Mouse (Mus musculus): ENCODE measurements around the gene Ccdc88c. TPM values are rescaled to one million over a fixed set of nuclear protein-coding genes. Genes with fewer than 3 reads are reported as not detected.

The Ccdc88c gene
- polyA plus RNA-seq, 1 experiment from 2014 or later: 13.3 TPM

DNA sequence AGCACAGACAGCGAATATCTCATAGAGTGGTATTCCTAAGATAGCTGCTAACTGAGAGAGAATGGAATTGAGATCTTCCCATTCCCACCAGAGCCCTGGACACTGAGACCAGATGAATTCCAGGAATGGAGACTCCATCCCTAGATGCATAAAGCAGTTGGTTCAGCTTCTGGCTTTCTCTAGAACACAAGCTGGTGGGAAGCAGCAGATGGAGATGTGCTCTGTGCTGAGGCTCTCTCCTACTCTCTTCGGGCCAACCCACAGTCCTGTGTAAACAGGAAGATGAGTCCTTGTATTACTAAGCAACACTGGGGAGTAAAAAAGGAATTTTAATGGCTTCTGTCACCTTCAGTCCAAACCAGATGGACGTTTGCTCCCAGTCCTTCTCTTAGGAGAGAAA lies 153.3 kb downstream of the Ccdc88c start:
- no peak for ATAC-seq (ENCODE audit: low FRiP score)
- Histone ChIP-seq H3K4me2 (replicated peaks) (no peak overlapping the region), H3K4me1 (replicated peaks; ENCODE audit: control insufficient read depth, insufficient read depth, low read length) (no peaks in the 10 kb centered on the region), H3K27ac (no peak overlapping the region), H3K27me3 (ENCODE audit: control insufficient read depth, insufficient read depth, low read length) (no peaks in the 10 kb centered on the region), H3K36me3 (replicated peaks; ENCODE audit: control insufficient read depth, insufficient read depth) (no peaks in the 10 kb centered on the region), H3K9me3 (ENCODE audit: control insufficient read depth, low read length) (no peaks in the 10 kb centered on the region), H3K4me3 (replicated peaks; ENCODE audit: low read length) (no peak overlapping the region), H3K9ac (no peak overlapping the region)
- DNase-seq (ENCODE audit: low spot score): no peak
- WGBS: 64% methylated on average over 3 of the region's 3 CpGs

DNA sequence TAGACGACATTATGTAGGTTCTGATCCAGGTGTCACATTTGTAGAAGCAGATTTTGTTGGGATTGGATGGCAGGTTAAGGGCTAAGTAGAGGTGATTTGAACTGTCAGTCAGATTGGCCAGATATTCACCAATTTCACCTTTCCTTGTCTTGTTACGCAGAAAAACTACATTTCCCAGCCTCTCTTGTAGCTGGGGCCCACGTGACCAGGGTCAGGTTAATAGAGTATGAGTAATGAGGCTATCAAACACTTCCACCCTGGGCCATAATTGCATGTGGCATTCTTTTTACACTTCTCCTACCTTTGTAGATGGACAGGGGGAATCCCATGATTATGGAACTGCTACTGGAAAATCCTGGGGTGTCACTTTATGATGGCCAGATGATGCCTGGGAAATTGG lies 155.2 kb downstream of the Ccdc88c start:
- no peaks in the 10 kb centered on the region for H3K27me3 ChIP-seq (ENCODE audit: control insufficient read depth, insufficient read depth, low read length)
- no peak overlapping the region for H3K4me2 ChIP-seq (replicated peaks)
- H3K4me3 ChIP-seq (replicated peaks; ENCODE audit: low read length): no peak overlapping the region
- no peak overlapping the region for H3K9ac ChIP-seq
- H3K9me3 ChIP-seq (ENCODE audit: control insufficient read depth, low read length): no peaks in the 10 kb centered on the region
- no peak overlapping the region for H3K27ac ChIP-seq
- ATAC-seq (ENCODE audit: low FRiP score) (no peak), DNase-seq (ENCODE audit: low spot score) (no peak)
- no peaks in the 10 kb centered on the region for H3K4me1 ChIP-seq (replicated peaks; ENCODE audit: control insufficient read depth, insufficient read depth, low read length)
- H3K36me3 ChIP-seq (replicated peaks; ENCODE audit: control insufficient read depth, insufficient read depth): no peaks in the 10 kb centered on the region
- 82% methylated on average over 3 of the region's 3 CpGs for WGBS

DNA sequence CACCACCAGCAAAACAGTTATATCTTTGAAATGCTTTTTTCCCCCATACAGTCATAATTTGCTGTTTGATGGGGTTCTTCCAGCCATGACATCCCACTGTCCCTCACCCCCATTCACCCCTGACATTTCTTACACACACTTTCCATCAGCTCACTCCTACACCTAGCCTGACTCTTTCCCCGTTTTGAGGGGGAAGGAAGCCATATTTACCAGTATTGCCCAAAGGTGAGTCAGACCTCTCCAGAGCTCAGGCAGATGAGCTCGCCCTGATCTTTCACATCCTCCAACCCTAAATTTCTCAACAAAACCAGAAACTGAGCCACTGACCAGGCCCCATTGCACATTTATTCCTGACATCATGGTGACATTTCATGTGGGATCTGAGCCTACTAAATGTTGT lies 157.0 kb downstream of the Ccdc88c start:
- DNase-seq (ENCODE audit: low spot score) (no peak), ATAC-seq (ENCODE audit: low FRiP score) (no peak)
- no peak overlapping the region for H3K4me3 ChIP-seq (replicated peaks; ENCODE audit: low read length)
- WGBS: 91% methylated on average over 2 of the region's 2 CpGs
- no peak overlapping the region for H3K27ac ChIP-seq
- H3K9me3 ChIP-seq (ENCODE audit: control insufficient read depth, low read length): no peaks in the 10 kb centered on the region
- H3K27me3 ChIP-seq (ENCODE audit: control insufficient read depth, insufficient read depth, low read length): no peaks in the 10 kb centered on the region
- no peak overlapping the region for H3K9ac ChIP-seq
- H3K4me2 ChIP-seq (replicated peaks): no peak overlapping the region
- H3K4me1 ChIP-seq (replicated peaks; ENCODE audit: control insufficient read depth, insufficient read depth, low read length): no peaks in the 10 kb centered on the region
- H3K36me3 ChIP-seq (replicated peaks; ENCODE audit: control insufficient read depth, insufficient read depth): no peaks in the 10 kb centered on the region

DNA sequence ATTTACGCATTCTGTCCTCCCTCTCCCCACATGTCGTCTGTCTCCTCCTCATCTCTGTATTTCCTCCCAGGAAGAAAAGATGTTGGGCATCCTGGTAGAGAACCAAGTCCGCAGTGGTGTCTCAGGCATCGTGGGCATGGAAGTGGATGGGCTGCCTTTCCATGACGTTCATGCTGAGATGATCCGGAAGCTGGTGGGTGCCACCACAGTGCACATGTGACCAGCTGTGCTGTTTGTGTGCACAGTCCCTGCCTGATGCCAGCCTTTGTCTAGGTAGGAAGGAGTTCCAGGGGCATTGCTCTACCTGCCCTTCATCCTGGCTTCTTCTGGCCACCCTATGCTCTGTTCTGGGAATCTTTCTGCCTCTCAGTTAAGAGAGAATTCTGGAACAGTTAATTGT lies 157.6 kb downstream of the Ccdc88c start:
- ATAC-seq (ENCODE audit: low FRiP score) (no peak), DNase-seq (ENCODE audit: low spot score) (no peak)
- H3K36me3 ChIP-seq (replicated peaks; ENCODE audit: control insufficient read depth, insufficient read depth): no peaks in the 10 kb centered on the region
- 95% methylated on average over 5 of the region's 6 CpGs for WGBS
- no peak overlapping the region for H3K27ac ChIP-seq
- H3K4me3 ChIP-seq (replicated peaks; ENCODE audit: low read length): no peak overlapping the region
- H3K9me3 ChIP-seq (ENCODE audit: control insufficient read depth, low read length): no peaks in the 10 kb centered on the region
- no peaks in the 10 kb centered on the region for H3K4me1 ChIP-seq (replicated peaks; ENCODE audit: control insufficient read depth, insufficient read depth, low read length)
- H3K4me2 ChIP-seq (replicated peaks): no peak overlapping the region
- no peak overlapping the region for H3K9ac ChIP-seq
- H3K27me3 ChIP-seq (ENCODE audit: control insufficient read depth, insufficient read depth, low read length): no peaks in the 10 kb centered on the region

DNA sequence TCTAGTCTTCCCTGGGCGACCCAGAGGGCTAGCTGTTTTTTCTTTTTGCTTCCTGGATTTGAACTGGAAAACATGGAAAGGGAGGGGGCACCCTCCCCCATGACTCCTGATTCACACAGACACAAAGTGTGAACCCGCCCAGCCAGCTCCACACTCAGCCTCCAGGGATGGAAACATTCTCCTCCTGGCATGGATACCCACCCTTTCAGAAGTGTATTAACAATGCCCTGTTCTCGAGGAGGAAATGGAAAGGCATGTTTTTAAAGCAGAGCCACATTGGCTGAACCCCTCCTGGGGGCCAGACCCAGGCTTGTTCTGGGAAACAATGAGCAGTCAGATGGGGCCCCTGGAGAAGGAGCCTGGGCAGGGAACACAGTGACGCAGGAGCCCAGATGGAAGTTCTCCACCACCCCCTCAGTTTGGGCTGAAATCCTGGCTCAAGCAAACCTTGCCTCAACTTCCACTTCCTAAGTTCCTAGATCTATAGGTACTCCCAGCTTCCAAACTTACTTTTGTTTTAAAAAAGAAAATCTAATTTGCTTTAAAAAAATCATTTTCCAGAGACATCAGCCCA lies 160.7 kb downstream of the Ccdc88c start:
- ATAC-seq (ENCODE audit: low FRiP score) (no peak), DNase-seq (ENCODE audit: low spot score) (no peak)
- Histone ChIP-seq H3K27me3 (ENCODE audit: control insufficient read depth, insufficient read depth, low read length) (no peaks in the 10 kb centered on the region), H3K9me3 (ENCODE audit: control insufficient read depth, low read length) (no peaks in the 10 kb centered on the region), H3K36me3 (replicated peaks; ENCODE audit: control insufficient read depth, insufficient read depth) (no peaks in the 10 kb centered on the region), H3K4me1 (replicated peaks; ENCODE audit: control insufficient read depth, insufficient read depth, low read length) (no peaks in the 10 kb centered on the region), H3K4me2 (replicated peaks) (no peak overlapping the region), H3K27ac (no peak overlapping the region), H3K4me3 (replicated peaks; ENCODE audit: low read length) (no peak overlapping the region), H3K9ac (no peak overlapping the region)
- WGBS: 47% methylated on average over 4 of the region's 4 CpGs

DNA sequence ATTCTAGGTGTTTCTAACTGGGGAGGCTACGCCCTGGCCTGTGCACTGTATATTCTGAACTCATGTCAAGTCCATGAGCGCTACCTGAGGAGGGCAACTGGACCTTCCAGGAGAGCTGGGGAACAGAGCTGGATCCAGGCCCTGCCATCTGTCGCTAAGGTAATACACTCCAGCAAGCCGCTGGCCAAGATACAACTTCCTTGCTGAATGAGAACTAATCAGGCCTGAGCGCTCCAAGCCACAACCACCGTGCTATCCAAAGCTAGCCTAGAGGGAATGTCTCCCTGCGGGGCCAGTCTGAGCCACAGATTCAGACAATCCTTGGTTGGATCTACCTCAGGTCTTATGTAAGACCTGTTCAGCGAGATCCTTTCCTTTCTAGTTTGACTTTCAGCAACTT lies 161.8 kb downstream of the Ccdc88c start:
- Histone ChIP-seq H3K27ac (no peak overlapping the region), H3K27me3 (ENCODE audit: control insufficient read depth, insufficient read depth, low read length) (no peaks in the 10 kb centered on the region), H3K9ac (no peak overlapping the region), H3K36me3 (replicated peaks; ENCODE audit: control insufficient read depth, insufficient read depth) (no peaks in the 10 kb centered on the region), H3K4me2 (replicated peaks) (no peak overlapping the region), H3K9me3 (ENCODE audit: control insufficient read depth, low read length) (no peaks in the 10 kb centered on the region), H3K4me3 (replicated peaks; ENCODE audit: low read length) (no peak overlapping the region), H3K4me1 (replicated peaks; ENCODE audit: control insufficient read depth, insufficient read depth, low read length) (no peaks in the 10 kb centered on the region)
- DNase-seq (ENCODE audit: low spot score) (no peak), ATAC-seq (ENCODE audit: low FRiP score) (no peak)
- 91% methylated on average over 8 of the region's 8 CpGs for WGBS

DNA sequence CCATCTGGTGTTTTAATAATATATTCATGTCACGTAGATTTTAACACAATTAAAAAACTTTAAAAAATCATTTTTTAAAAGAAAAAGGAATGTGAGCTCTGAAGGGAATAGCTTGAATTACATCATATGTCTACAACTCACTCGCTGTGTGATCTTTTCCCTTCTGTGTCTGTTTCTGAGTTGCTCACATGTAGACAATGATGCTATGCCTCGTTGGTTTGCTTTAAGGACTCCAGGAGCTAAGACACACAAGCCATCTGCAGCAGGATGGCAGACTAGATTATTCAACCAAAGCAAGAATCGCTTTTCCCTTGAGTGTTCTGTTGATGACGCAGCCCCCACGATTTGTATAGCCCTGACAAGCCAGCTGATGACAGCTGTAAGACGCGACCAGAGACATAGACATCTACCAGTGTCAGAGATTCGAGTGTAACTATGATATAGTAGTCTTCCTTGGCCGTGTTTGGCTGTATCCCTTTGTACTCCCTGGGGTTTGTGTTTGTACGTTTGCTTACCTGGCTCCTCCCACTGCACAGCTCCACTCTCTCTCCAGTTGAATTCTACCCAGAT lies 163.3 kb downstream of the Ccdc88c start:
- H3K27ac ChIP-seq: no peak overlapping the region
- H3K36me3 ChIP-seq (replicated peaks; ENCODE audit: control insufficient read depth, insufficient read depth): no peaks in the 10 kb centered on the region
- no peak overlapping the region for H3K4me2 ChIP-seq (replicated peaks)
- no peak overlapping the region for H3K4me3 ChIP-seq (replicated peaks; ENCODE audit: low read length)
- H3K9ac ChIP-seq: no peak overlapping the region
- WGBS: 52% methylated on average over 11 of the region's 11 CpGs
- no peaks in the 10 kb centered on the region for H3K4me1 ChIP-seq (replicated peaks; ENCODE audit: control insufficient read depth, insufficient read depth, low read length)
- peak; percentile 29 for DNase-seq (ENCODE audit: low spot score)
- ATAC-seq (ENCODE audit: low FRiP score): no peak
- no peaks in the 10 kb centered on the region for H3K9me3 ChIP-seq (ENCODE audit: control insufficient read depth, low read length)
- no peaks in the 10 kb centered on the region for H3K27me3 ChIP-seq (ENCODE audit: control insufficient read depth, insufficient read depth, low read length)

DNA sequence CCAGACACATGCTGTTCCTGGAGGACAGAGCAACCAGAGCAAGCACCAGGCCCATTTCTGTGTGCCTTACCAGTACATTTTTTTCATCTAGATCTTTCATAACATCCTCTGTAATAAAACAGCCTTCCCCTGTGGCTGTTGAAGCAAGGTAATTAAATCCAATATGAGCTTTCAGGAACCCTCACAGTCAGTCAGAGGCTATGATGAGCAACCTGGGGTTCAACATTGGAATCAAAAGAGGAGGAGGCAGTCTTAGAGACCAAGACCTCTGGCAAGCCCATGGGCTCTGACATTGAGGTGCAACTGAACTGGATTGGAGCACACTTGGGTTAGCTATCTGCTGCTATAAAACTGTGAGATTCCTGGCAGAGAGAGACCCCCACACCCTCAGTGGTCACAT lies 163.8 kb downstream of the Ccdc88c start:
- no peaks in the 10 kb centered on the region for H3K4me1 ChIP-seq (replicated peaks; ENCODE audit: control insufficient read depth, insufficient read depth, low read length)
- no peak overlapping the region for H3K4me3 ChIP-seq (replicated peaks; ENCODE audit: low read length)
- DNase-seq (ENCODE audit: low spot score): no peak
- H3K4me2 ChIP-seq (replicated peaks): no peak overlapping the region
- H3K27ac ChIP-seq: no peak overlapping the region
- no peak for ATAC-seq (ENCODE audit: low FRiP score)
- H3K36me3 ChIP-seq (replicated peaks; ENCODE audit: control insufficient read depth, insufficient read depth): no peaks in the 10 kb centered on the region
- H3K9ac ChIP-seq: no peak overlapping the region
- H3K9me3 ChIP-seq (ENCODE audit: control insufficient read depth, low read length): no peaks in the 10 kb centered on the region
- H3K27me3 ChIP-seq (ENCODE audit: control insufficient read depth, insufficient read depth, low read length): no peaks in the 10 kb centered on the region

DNA sequence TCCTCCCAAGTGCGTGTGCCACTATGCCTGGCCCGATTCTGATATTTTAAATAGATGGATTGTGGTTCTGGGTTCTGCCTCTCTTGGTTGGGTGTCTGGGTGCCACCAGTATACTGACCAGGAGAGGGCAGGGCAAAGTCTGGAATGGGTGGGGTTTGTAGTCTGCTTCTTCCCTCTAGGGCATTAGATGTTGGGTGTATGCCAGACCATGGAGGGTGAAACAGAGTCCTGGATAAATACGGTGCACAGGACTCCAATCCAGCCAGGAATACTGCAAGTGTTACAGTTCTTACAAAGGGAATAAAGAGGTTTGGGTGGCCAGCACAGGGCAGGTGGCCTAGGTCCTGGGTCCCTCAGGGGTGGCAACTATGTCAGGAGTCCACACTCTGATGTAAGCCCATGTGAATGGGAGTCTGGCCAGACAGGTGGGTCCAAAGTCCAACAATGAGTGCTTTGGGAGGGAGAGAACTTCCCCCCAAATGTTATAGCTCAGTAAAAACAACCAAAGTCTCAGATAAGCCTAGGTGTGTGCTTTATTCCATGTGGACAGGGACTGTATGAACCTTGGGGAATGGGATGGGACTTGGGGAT lies 165.9 kb downstream of the Ccdc88c start:
- Histone ChIP-seq H3K4me2 (replicated peaks) (no peak overlapping the region), H3K36me3 (replicated peaks; ENCODE audit: control insufficient read depth, insufficient read depth) (no peaks in the 10 kb centered on the region), H3K4me1 (replicated peaks; ENCODE audit: control insufficient read depth, insufficient read depth, low read length) (no peaks in the 10 kb centered on the region), H3K9me3 (ENCODE audit: control insufficient read depth, low read length) (no peaks in the 10 kb centered on the region), H3K27me3 (ENCODE audit: control insufficient read depth, insufficient read depth, low read length) (no peaks in the 10 kb centered on the region), H3K27ac (no peak overlapping the region), H3K9ac (no peak overlapping the region), H3K4me3 (replicated peaks; ENCODE audit: low read length) (no peak overlapping the region)
- ATAC-seq (ENCODE audit: low FRiP score) (no peak), DNase-seq (ENCODE audit: low spot score) (no peak)
- 94% methylated on average over 3 of the region's 3 CpGs for WGBS

DNA sequence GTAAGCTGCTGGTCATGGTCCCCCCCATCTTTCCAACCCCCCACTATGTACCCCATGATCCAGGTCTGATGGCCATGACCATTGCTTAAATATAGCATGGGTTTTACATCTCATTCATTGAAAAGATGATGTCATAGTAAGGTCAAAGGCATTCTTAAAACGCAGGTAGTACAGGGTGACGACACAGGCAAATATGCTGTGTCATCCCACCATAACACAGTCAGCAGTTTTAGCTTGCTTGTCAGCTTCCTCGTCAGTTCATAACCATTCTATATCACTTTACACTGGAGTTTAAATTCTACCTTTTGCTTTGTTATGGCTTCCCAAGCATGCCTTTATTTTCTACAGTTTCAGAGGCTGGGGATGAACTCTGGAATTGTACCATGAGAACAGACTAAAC lies 166.6 kb downstream of the Ccdc88c start:
- Histone ChIP-seq H3K27ac (no peak overlapping the region), H3K4me3 (replicated peaks; ENCODE audit: low read length) (no peak overlapping the region), H3K9ac (no peak overlapping the region), H3K27me3 (ENCODE audit: control insufficient read depth, insufficient read depth, low read length) (no peaks in the 10 kb centered on the region), H3K36me3 (replicated peaks; ENCODE audit: control insufficient read depth, insufficient read depth) (no peaks in the 10 kb centered on the region), H3K9me3 (ENCODE audit: control insufficient read depth, low read length) (no peaks in the 10 kb centered on the region), H3K4me1 (replicated peaks; ENCODE audit: control insufficient read depth, insufficient read depth, low read length) (no peaks in the 10 kb centered on the region), H3K4me2 (replicated peaks) (no peak overlapping the region)
- WGBS: 96% methylated on average over 3 of the region's 3 CpGs
- no peak for DNase-seq (ENCODE audit: low spot score)
- no peak for ATAC-seq (ENCODE audit: low FRiP score)
